Mouse (Mus musculus) brain, embryonic 18.5 days (tissue): Measurements from ENCODE around the gene Nos1.

Source experiments
- DNase-seq: peaks from one replicate; pipeline ENCODE4 v3.0.0-alpha.2; 2012; ENCODE audit warnings: low read depth, low spot score

Nos1 gene

DNA sequence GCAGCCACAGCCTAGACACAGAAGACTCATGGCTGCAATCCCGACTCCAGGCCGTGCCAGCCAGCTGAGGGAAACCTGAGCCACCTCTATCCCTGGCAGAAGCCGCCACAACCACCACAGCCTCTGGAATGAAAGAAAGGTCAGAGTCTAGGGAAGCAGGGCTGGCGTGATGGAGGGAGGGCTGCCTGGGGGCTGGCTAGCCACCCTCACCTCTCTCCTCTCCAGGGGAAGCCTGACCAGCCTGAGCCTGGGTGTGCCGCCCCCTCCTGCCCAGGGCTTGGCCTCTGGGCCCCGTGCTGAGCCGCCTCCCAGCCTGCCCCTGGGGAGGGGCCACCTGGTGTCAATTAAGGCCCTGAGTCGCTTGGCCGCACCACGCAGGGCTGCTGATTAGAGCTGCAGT, at the start of gene Nos1:
TSS of gene Nos1 (plus strand) at position 352 of the 400 bp plus-strand sequence.
- DNase-seq: no peak

DNA sequence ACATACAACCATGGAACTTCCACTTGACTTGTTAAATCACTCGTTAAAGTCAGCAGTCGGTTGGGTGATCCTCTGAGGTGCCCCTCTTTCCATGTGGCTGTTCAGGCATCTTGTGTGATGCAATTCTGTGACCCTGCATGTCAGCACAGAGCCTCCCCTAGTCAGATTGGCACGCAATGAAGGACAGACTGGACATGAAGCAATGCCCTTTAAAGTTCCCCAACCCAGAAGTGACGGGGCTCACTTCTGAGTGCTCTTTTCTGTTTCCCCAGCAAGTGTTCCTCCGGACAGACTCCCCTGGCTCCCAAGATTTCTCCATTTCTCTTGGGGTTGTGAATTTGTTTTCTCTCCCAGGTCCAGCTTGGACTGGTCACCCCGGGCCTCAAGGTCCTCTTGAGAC, 49.5 kb upstream of the Nos1 start:
- no peak for DNase-seq

DNA sequence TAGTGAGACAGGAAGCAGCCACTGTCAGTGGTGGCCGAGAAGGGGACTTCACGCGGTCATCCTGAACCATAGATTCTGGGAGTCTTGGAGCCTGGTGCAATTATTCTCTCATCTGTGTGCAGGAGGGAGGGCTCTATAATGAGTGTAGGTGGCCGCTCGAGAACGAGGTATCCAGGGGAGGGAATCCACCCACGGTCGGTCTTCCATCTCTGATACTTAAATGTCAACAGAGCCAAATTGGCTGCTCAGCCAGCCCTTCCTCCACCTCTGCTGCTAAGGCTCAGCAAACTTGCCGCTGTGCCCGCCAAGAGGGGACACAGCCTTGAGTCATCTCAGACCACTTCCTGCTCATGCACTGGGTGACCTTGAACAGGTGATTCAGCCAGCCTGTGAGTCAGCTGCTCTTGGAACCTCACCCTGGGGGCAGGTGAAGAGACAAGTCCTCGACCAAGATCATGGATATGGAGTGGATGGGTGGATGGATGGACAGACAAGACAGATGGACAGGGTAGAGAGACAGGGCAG, 36.1 kb upstream of the Nos1 start:
- no peak for DNase-seq

DNA sequence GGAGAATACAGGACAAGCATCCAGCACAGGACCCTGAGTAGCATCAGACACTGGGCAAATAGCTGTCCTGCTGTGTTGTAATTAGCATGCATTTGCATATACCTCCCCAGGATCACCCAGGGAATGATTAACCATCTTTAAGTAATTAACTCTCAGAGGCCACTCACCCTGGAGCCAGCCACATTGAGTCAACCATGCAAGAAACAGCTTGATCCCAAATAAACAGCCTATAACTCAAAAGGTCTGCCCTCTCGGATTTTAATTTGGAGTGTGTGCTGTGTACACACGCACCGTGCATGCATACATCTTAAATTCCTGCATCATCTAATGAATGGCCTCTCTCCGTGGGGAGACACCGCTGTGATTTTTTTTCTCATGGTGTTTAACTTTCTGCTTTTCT, 31.5 kb upstream of the Nos1 start:
- no peak for DNase-seq

DNA sequence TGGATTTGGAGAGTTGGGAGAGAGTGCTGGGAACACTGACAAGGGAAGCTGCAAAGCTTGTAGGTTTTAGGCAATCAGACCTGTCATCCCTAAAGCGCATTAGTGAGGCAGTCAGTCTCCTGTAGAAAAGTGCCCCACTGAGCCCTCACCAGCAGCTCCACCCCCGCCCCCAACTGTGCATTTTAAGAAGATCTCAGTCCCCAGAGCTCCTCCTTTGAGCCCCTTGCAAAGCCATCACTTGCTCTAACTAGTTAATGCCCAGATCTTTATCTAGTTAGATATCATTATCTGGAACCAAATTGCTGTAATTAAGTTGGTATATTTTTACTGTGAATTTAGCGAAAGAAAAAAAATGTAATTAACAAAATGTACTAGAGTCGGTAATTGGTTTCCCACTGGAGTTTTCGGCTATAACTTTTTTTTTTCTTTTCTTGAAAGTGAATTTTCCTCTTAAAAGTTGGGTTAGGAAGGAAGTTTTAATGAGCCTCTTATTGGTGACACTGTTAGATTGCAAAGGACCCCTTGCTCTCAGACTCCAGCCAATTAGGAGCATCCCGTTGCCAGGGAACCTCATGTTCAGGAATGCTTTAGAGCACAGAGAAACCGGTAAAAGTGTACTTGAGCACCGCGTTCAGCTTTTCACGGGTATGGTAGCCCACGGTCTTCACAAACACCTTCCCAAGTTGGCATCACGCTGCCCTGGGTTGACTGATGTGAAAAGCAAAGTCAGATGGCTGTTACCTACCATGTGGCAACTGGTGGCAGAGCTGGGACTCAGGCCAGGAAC, 22.9 kb upstream of the Nos1 start:
- no peak for DNase-seq

DNA sequence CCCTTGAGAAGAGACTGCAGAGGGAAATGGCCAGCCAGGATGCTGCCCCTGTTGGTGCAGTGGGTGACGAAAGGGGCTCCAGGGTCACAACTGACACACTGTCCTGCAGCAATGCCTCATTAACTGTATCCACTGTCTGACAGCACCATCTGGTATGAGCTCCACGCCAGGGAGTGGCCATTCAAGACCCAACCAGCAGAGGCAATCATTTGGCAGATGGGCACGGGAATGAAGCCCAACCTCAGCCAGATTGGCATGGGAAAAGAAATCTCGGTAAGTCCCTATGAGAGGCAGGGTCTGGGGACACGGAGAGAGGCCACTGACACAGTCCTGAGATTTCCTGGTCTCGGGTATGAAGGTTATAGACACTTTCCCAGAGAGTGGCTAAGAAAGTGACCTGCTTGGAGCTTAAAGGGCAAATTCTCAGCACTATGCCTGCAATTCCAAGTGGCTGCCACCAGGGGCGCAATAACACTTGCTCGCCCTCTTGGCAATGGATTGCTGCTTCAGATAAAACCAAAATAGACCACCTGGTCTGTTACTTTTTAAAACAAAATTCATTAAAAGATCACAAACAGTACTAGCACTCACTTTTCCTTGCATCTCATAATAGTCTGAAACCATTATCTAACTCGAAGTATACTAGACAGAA, 19.5 kb upstream of the Nos1 start:
- no peak for DNase-seq

DNA sequence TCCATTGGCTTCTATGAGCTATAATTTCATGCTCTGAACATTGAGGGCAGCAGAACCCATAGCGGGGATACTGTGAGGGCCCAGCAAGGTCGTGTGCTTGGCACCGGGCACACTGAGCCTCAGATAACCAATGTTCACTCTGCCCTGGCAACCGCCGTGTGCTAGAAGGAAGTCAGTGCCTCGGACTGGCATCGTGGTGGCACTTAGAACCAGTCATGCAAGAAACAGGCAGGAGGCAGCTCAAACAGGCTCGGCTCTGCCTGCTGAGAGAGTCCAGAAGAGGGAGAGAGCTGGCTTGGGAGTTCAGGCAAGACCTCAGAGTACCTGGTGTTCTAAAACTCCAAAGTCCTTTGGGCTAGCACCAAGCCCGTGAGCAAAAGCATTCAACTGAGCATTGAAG, 16.3 kb upstream of the Nos1 start:
- DNase-seq: no peak

DNA sequence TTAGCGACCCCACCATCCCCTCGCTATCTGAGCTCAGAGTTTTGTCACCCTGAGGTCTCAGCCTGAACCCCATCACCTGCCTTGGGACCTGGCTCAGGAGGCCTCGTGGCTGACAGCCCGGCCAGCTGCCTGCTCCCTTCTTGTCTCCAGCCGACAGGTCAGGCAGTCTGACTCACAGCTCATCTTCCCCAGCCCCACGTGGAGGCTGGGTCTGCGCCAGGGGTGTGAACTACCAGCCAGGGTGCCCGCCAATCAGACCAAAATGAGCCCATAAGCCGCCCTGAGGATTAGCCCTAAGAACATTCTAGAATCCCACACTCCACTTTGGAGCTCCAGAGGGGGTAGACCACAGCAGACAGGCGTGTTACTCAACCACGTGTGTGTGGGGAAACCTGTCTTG, 1.7 kb upstream of the Nos1 start:
- DNase-seq: no peak

DNA sequence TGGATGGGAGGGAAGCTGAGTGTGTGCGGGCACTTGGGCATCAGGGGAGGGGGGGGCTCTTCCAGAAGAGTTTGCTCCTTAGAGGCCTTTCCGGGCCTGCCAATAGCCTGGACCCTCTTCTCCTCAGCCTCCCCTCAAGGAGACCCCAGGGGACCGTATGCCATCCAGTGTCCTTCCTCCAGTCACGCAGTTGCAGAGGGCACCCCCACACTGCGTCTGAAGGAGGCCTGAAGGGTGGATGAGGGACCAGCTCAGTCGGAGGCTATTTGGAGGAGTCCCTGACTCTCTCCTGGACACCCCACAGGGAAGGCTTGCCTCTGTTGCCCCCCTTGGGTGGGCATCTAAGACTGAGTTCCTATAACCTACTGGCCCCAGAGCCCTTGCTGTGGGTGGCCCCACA, 346 bp downstream of the Nos1 start:
- no peak for DNase-seq

DNA sequence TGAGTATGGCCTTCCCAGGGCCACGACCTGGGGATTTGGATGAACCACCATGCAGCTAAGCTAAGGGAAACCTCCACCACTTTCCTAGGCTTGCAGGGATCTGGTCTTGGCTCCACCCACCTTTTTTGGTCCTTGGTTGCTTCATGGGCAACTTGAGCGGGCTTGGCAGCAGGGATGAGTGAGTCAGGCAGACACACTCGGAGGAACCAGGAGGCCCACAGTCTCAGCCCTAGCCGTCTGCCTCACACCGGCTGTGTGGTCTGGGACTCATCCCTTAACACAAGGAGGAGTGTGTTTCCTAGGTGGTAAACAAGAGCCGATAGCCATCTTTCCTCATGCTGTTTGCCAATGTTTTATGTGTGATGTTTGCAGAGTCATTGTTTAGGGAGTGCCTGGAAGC, 9.2 kb downstream of the Nos1 start:
- DNase-seq: no peak

DNA sequence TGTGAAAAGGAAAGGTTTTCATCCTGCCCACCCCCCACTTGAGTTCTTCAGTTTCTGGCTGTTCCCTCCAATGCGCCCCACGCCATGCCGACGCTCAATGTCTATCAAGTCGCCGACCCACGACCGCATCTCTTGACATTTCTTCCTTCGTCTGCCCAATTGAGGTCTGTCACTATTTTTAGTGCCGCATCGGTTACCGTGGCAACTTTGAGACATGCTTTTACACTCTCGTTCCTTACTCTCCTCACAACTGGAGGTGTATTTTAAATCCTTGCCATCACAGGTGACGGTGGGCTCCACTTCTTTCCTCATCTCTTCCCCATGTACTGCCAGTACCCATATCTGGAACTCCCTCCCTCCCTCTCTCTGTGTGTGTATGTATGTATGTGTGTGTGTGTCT, 11.0 kb downstream of the Nos1 start:
- DNase-seq: peak; percentile 8

DNA sequence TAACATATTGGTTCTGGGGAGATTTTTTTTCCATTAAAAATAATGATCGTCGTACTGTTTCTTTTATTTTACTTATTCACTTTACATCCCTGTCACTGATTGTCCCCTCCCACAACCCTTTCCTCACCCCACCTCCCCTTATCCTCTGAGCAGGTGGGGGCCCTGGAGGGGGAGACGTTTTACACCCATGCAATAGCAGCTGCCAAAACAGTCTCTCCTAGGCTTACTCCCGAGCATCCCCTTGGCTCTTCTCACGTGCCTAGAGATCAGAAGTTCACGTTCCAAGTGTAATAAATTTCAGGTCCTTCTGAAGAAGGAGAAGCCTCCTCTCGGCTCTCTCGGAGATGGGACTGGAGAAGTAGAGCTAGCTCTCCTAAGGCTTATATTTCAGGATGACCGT, 20.0 kb downstream of the Nos1 start:
- DNase-seq: no peak

DNA sequence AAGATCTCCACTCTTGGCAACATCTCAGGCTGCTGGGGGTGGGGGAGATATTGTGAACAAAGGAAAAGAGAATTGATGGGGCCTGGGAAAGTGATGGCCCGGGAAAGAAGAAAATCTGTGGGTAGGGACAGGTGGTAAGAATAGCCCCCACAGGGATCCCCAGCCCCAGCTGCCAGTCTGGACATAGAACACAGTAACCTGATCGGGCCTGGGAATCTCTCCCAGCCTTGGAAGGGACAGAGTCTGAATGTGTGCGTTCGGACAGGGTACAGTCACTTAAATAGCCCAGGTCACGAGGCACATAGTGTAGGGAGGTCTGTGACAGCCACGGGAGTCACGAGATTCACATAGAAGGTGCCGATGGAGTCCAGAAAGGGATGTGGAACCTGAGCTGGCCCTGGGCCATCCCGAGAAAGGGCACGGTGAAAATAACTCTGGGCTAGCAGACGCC, 21.3 kb downstream of the Nos1 start:
- no peak for DNase-seq

DNA sequence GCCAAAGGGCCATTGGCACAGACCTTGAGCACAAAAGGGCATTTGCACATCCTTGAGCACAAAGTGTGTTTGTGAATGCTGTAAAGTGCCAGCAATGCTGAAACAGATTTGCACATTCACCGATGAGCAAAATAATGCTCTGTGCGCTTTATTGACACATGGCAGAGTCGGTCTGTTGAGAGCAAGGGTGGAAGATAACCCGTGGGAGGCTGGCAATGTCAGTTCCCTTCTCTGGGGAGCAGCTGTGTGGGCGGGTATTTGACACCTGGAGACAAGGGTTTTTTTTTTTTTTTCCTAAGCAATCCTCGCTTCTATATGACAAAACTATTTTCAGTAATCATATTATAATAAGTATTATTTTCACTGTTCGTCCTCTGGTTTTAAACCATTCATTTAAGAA, 22.7 kb downstream of the Nos1 start:
- no peak for DNase-seq

DNA sequence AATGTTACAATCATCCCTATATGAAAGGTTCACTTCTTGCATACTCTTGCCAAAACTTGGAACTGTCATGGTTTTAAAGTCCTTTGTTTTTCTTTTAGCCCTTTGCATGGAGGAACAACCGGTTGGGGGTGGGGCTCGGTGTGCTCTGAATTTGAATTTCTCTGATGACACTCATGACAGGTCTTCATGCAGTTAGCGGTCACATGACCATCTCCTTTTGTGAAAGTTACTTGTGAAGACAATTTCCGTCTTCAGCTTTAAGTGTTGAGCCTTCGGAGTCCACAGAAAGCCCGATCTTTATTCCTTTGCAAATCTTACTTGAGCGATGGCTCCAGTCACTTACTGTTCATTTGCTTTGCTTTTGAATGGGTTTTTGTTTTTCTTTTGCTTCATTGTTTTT, 30.1 kb downstream of the Nos1 start:
- DNase-seq: no peak

DNA sequence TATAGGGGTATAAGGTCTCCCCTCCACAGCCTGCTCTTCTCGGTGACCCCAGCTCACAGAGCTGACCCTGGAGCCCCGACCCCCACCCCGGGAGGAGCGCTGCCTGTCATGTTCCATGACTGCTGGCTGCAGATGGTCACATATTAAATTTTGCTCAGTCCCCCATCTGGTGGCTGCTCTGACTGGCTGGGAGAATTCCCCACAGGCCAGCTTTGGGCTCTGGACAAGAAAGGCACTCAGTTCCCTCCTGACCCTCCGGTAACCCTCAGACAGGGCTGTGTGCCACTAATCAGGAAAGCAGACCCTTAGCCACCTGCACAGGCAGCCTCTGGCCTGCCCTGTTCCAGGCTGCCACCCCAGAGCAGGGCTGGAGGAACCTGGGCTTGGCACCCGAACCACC, 38.0 kb downstream of the Nos1 start:
- DNase-seq: no peak

DNA sequence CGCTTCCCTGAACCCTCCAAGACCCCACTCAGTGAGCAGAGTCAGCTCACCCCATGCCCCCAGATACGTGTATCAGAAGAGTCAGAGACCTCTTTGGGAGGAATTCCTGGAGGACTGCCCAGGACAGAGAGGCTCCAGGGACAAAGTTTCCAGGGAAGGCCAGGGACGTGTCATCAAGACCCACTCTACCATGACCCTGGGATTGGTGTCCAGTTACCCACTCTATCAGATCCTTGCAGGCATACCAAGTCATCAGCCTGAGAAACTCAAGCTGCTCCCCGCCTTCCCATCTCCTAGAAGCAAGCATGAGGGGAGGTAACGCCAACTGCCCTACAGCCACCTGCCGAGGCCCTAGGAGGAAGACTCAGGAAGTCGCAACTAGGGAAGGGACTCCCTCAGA, 39.6 kb downstream of the Nos1 start:
- DNase-seq: no peak

DNA sequence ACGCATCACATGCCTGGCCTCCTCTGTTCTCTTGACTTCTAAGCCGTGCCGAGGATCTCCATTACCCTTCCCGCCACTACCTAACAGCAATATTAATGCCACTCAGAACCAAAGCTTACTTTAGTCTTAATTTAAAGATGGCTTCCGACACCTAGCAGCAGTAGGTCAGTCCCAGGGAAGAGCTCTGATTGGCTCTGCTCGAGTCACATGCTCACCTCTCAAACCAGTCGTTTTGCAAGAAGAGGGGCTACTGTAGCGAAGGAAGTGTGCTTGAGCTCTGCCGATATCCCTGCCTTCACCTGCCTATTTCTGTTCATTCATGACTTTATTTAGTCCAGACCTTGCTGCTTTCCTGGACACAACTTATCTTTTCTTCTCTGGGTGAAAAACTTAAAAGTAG, 43.0 kb downstream of the Nos1 start:
- DNase-seq: no peak

DNA sequence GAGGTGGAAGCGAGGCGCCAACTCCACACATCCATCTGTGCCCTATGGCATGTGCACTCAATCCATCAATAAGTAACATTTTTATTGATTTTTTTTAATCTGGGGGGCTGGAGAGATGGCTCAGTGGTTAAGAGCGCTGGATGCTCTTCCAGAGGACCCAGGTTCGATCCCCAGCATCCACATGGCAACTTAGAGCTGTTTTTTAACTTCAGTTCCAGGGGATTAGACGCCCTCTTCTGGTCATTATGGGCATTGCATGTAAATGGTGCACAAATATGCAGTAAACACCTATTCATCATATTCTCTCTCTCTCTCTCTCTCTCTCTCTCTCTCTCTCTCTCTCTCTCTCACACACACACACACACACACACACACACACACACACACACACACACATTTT, 43.7 kb downstream of the Nos1 start:
- DNase-seq: no peak

DNA sequence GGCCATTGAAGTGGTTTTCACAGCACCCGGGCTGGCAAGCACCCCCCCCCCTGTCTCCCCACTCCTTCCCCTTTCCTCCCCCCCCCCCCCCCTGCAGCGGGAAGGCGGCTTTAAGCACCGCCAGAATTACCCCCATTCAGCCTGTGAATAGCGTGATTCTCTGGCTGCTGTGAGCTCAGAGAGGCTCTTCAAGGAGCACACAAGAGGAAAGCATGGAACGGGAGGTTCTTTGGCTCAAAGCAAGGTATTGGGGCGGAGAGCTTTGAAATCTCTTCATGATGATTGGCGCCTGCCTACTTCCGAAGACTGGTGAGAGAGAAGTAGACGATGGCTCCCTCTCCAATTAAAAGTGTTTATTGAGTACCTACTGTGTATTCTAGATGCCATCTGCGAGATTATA, 44.5 kb downstream of the Nos1 start:
- no peak for DNase-seq

DNA sequence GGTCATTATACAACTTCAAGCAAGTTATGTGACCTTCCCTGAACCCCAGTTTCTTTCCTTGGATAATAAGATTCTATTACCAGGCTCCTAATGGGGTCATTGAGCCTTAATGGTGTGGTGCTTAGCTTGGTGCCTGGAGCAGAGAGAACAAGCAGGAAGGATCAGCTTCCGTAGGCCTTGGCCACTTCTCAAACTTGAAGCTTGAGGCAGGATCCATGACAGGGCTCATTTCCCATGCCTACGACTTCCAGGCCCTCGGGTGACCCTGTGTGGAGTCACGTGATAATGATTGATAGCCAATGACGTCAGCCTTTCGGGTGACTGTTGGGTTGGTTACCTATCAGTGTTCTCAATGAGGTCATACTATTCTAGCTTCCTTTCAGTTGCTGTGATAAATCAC, 46.5 kb downstream of the Nos1 start:
- DNase-seq: no peak

DNA sequence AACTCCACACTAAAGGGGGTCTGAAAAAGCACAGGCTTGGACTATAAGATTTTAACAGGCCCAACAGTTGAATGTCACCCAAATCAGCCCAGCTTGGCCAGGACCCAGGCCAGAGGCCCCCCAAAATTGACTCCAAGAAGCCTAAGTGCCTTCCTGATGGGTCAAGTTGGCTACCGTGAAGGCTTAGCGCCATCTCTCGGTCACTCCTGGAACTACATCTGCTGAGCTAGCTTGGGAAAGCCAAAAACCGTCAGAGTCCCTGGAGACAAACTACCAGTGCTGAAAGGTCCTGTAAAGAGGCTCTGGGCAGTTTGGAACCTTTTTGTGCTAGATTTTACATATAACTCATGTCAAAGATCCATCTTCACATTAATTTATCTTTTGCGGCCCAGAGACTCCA, 56.1 kb downstream of the Nos1 start:
- DNase-seq: no peak

DNA sequence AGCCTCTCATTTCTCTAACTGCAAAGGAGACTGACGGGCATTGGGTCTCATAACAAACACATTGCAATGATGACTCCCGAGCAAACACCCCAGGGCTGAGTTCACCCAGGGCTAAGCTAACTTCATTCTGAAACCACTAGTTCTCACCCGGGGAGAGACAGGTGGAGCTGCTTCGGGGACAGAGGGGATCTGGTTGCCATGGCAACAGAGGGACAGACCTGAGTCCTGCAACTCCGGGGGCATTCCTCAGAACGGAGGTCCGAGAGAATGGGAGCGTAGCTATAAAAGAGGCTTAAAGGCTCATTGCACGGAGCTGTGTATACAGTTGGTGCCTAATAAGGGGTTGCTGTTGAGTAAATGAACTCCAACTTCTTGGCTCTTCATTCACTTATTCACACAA, 56.9 kb downstream of the Nos1 start:
- DNase-seq: no peak
